Mouse (Mus musculus) stomach, postnatal 0 days (tissue): ENCODE data around the gene Vps11.
A peak's percentile ranks its signal among the peaks of the same experiment; 100 is the strongest.

Experiments used
- CTCF ChIP-seq: IDR thresholded peaks from 2 replicates; pipeline ENCODE4 v1.5.1; 2016; ENCODE audit warnings: antibody characterized with exemption, low read depth, mild to moderate bottlenecking, moderate library complexity
- EP300 ChIP-seq: optimal IDR thresholded peaks from 2 replicates; pipeline ENCODE3; 2016; ENCODE audit warnings: antibody characterized with exemption

DNA sequence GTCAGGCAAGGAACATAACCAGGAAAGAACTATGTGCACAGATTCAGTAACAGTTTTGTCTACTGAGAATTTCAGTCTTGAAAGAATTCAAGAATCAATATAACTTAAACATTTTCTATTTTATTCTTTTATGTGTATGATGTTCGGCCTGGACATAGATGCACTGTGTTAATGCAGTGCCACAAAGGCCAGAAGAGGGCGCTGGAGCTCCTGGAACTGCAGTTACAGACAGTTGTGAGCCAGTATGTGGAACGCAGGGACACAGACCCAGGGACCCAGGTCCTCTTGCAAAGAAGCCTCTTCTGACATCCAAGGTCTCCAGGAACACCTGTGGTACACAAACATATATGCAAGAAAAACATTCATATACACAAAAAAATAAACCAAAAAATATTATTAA, 3.0 kb upstream of the Vps11 start:
- TF ChIP-seq CTCF (peak; percentile 57), EP300 (no peak)
